Mouse (Mus musculus) E14TG2a.4 (cell line): ENCODE data around the gene Fam187b.

Source experiments
- CTCF ChIP-seq: conservative IDR thresholded peaks from 2 replicates; pipeline ENCODE4 v1.5.1; 2014; ENCODE audit warnings: low read length
- POU5F1 ChIP-seq: IDR thresholded peaks from 2 replicates; pipeline ENCODE4 v1.6.1; 2014; ENCODE audit warnings: low read length, borderline replicate concordance

DNA sequence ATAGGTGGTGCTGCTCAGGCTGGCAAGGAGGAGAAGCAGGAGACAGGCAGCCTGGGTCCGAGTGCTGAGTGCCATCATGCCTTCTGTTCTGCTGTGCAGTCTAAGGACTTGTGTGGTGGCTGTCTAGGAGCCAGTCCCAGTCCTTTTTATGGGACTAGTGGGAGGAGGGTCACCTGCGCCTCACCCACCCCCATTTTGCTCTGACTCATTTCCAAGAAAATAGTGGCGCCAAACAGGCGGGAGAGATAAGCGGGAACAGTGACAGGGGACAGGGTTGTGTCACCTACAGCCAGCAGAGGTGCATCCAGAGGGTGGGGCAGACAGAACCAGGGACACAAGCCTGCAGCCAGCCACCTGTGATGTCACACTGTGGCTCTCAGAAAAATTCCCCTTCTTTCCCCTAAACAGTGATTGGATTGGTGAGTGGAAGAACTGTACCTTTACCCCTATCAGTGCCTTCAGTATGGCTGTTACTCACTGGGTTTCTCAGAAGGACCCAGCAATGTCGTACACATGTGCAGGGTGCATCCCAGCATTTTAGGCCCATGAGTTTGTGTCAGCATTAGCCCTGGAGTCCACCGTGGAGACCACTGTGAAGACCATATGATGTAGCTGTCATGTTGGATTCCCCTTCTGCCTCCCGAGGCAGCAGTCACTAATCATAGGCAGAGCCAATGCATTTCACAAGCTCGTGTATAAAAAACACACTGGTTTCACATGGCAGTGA lies 29.5 kb upstream of the Fam187b start, which contains the start of gene Hamp:
- no peak for TF ChIP-seq CTCF
- no peak for TF ChIP-seq POU5F1
